8 mouse cellular contexts compared by ENCODE assay signal in the genomic region with DNA sequence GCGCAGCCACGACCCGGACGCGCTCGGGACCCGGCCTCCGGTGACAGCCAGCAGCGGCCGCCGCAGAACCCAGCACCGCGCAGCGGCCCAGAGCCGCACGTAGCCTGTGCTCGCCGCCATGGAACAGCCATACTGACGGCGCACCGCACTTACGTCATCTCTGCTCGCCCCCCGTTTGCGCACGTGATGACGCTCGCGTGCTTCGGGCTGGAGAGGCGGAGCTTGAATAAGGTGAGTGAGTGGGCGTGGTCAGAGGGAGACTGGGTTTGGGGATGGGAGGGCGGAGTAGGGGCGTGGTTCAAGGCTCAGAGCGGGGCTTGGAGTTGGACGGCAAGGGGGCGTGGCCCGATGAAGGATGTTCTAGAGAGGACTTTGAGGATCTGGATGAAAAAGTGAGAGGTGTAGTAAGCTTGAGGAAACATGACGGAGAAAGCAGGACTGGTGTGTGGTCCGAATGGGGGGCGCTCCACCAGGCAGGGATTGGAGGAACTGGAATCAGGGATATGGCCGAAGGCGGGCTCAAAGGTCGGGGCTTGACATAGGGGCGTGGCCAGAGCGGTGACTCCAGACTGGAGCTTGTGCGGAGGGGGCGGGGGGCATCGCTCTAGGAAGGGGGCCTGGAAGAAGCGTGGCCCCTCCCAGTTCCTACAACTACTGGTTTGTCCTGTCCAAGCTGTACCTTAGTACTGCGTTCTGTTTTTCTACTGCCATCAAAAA. TPM values are rescaled to one million over a fixed set of nuclear protein-coding genes. Genes with fewer than 3 reads are reported as not detected.
DNase-seq lines count a peak whose midpoint lies in the region; ATAC-seq and TF ChIP-seq lines count a peak whose summit lies in the region.

Lonp1 (minus strand) TSS at position 134 of the 717 bp plus-strand sequence.

- peak within 1 kb of the TSS; percentile 82 for H3K27ac ChIP-seq in embryonic facial prominence, embryonic 13.5 days
- H3K27ac ChIP-seq in heart, adult 2 months, result peak within 1 kb of the TSS; percentile 77
- peak within 1 kb of the TSS; percentile 74 for H3K27ac ChIP-seq in limb, embryonic 13.5 days
- peak within 1 kb of the TSS; percentile 81 for H3K27ac ChIP-seq in midbrain, embryonic 16.5 days (ENCODE audit: low read length)

- peak within 1 kb of the TSS; percentile 79 for H3K4me3 ChIP-seq in embryonic facial prominence, embryonic 13.5 days
- H3K4me3 ChIP-seq in heart, adult 2 months, result peak within 1 kb of the TSS; percentile 86
- peak within 1 kb of the TSS; percentile 93 for H3K4me3 ChIP-seq in limb, embryonic 13.5 days
- H3K4me3 ChIP-seq in midbrain, embryonic 16.5 days (ENCODE audit: low read depth, low read length), result peak within 1 kb of the TSS; percentile 82

- no peaks in the 10 kb centered on the region for H3K79me2 ChIP-seq in heart, adult 2 months (replicated peaks; ENCODE audit: control insufficient read depth, insufficient read depth, low read length)

- WGBS in embryonic facial prominence, embryonic 13.5 days, result under 1% methylated on average over 46 of the region's 51 CpGs
- WGBS in heart, adult 2 months, result under 1% methylated on average over 50 of the region's 51 CpGs
- WGBS in limb, embryonic 13.5 days, result under 1% methylated on average over 51 of the region's 51 CpGs
- WGBS in midbrain, embryonic 16.5 days, result under 1% methylated on average over 48 of the region's 51 CpGs

- DNase-seq in 3134 (ENCODE audit: extremely low read depth, insufficient read length, low spot score), result peak; percentile 96
- DNase-seq in adrenal gland, postnatal 36 days, result peak; percentile 97 to 98
- DNase-seq in heart, adult 2 months, result peak; percentile 94 to 95
- DNase-seq in kidney, adult 8-10 months, result peak; percentile 98
- peak; percentile 87 to 97 for DNase-seq in spleen, postnatal 10 days (ENCODE audit: low spot score in 2 of 2)

- H3K4me2 ChIP-seq in embryonic facial prominence, embryonic 13.5 days, result peak within 1 kb of the TSS; percentile 96
- H3K4me2 ChIP-seq in limb, embryonic 13.5 days (replicated peaks), result peak within 1 kb of the TSS; percentile 96
- H3K4me2 ChIP-seq in midbrain, embryonic 16.5 days (ENCODE audit: low read length), result peak within 1 kb of the TSS; percentile 87

- peaks cover 27% of the 10 kb centered on the region for H3K4me1 ChIP-seq in embryonic facial prominence, embryonic 13.5 days
- peaks cover 4% of the 10 kb centered on the region for H3K4me1 ChIP-seq in heart, adult 2 months (ENCODE audit: control insufficient read depth, insufficient read depth, low read length)
- H3K4me1 ChIP-seq in limb, embryonic 13.5 days, result peaks cover 25% of the 10 kb centered on the region
- H3K4me1 ChIP-seq in midbrain, embryonic 16.5 days (ENCODE audit: control insufficient read depth, insufficient read depth, low read length), result peaks cover 19% of the 10 kb centered on the region

- H3K9me3 ChIP-seq in embryonic facial prominence, embryonic 13.5 days, result no peaks in the 10 kb centered on the region
- no peaks in the 10 kb centered on the region for H3K9me3 ChIP-seq in limb, embryonic 13.5 days
- no peaks in the 10 kb centered on the region for H3K9me3 ChIP-seq in midbrain, embryonic 16.5 days (replicated peaks; ENCODE audit: control insufficient read depth, low read length, poor library complexity, severe bottlenecking)

- intact Hi-C loops in heart, adult 2 months (cut with DNase I), result loop anchor here (2.0 to 5.0 kb wide), 4 partner anchors 45 to 135 kb away; partner anchors contain the start of genes Dus3l, Ndufa11, Ranbp3 and Safb

- peak; percentile 83 for TF ChIP-seq POLR2A in heart, adult 2 months (IDR thresholded peaks at IDR 0.05; ENCODE audit: insufficient read depth, low read depth, low read length)

- H3K36me3 ChIP-seq in embryonic facial prominence, embryonic 13.5 days, result peaks cover 23% of the 10 kb centered on the region
- H3K36me3 ChIP-seq in heart, adult 2 months (ENCODE audit: control insufficient read depth, insufficient read depth, low read length), result no peaks in the 10 kb centered on the region
- H3K36me3 ChIP-seq in limb, embryonic 13.5 days, result peaks cover 30% of the 10 kb centered on the region
- H3K36me3 ChIP-seq in midbrain, embryonic 16.5 days (ENCODE audit: control insufficient read depth, insufficient read depth, low read length), result peaks cover 5% of the 10 kb centered on the region; the same call in 1 of the 2 replicates

- no peaks in the 10 kb centered on the region for H3K27me3 ChIP-seq in embryonic facial prominence, embryonic 13.5 days
- H3K27me3 ChIP-seq in heart, adult 2 months (ENCODE audit: control insufficient read depth, insufficient read depth, low read length), result no peaks in the 10 kb centered on the region
- H3K27me3 ChIP-seq in limb, embryonic 13.5 days, result no peaks in the 10 kb centered on the region
- H3K27me3 ChIP-seq in midbrain, embryonic 16.5 days (ENCODE audit: control insufficient read depth, insufficient read depth, low read depth, low read length), result no peaks in the 10 kb centered on the region

- no peak for TF ChIP-seq CTCF in heart, adult 2 months (IDR thresholded peaks at IDR 0.05)

- ATAC-seq in embryonic facial prominence, embryonic 13.5 days (ENCODE audit: insufficient number of reproducible peaks, insufficient read depth, low FRiP score, low TSS enrichment, low read depth), result peak; percentile 90
- peak; percentile 94 for ATAC-seq in limb, embryonic 13.5 days (ENCODE audit: low FRiP score, low read depth)
- ATAC-seq in midbrain, embryonic 16.5 days, result peak; percentile 87

- TF ChIP-seq EP300 in heart, adult 2 months (IDR thresholded peaks at IDR 0.05; ENCODE audit: insufficient read depth, low read depth, low read length), result peak; percentile 64; the same call in 1 of the 2 replicates

- peak within 1 kb of the TSS; percentile 93 for H3K9ac ChIP-seq in embryonic facial prominence, embryonic 13.5 days
- peak within 1 kb of the TSS; percentile 82 for H3K9ac ChIP-seq in heart, adult 2 months (ENCODE audit: low read depth, low read length)
- H3K9ac ChIP-seq in limb, embryonic 13.5 days, result peak within 1 kb of the TSS; percentile 96
- H3K9ac ChIP-seq in midbrain, embryonic 16.5 days (ENCODE audit: low read depth, low read length), result peak within 1 kb of the TSS; percentile 87

RNA-seq across cellular contexts. Expression of gene Lonp1, which starts in this region (rescaled TPM):
- total RNA-seq in adrenal gland, postnatal 36 days (2021), result 100 to 1,000 TPM; 582 to 584 TPM
- 50.9 and 53.7 TPM in 2 replicates for polyA plus RNA-seq in embryonic facial prominence, embryonic 13.5 days (2015; fragmentation: Nextera tagmentation; extraction: Ambion mirVana)
- 100 to 1,000 TPM; 113 to 131 TPM for total RNA-seq in heart, adult 2 months (2021)
- polyA plus RNA-seq in heart, adult 2 months (2012; rRNA removed), result 95.9 and 116 TPM in 2 replicates
- polyA plus RNA-seq in limb, embryonic 13.5 days (2015; fragmentation: Nextera tagmentation; extraction: Ambion mirVana), result 50.7 and 53.2 TPM in 2 replicates
- polyA plus RNA-seq in midbrain, embryonic 16.5 days (2015; fragmentation: Nextera tagmentation; extraction: Ambion mirVana), result 42.8 and 43.0 TPM in 2 replicates

Comparison
In these comparisons a context has a peak if more than half of its experiments do, and no peak if none do; other contexts are left out.
1. Peak in every context shown above with its lines: DNase-seq, ATAC-seq, H3K4me3 ChIP-seq and H3K27ac ChIP-seq.
2. RNA of gene Lonp1 (total RNA-seq): 582 to 584 TPM in adrenal gland, postnatal 36 days; 113 to 131 TPM in heart, adult 2 months; every median in the first group is over 4 times any median in the second.